Mouse (Mus musculus) stomach, embryonic 15.5 days (tissue): ENCODE results near the gene Rab3b. TPM values are rescaled to one million over a fixed set of nuclear protein-coding genes. Genes with fewer than 3 reads are reported as not detected.
"Not testable (repeated sequence)": the region's sequence is repeated elsewhere in the genome, so short reads cannot be mapped to it uniquely, and the experiment has no call there.

ENCODE experiments used
- ATAC-seq: fragments of 200-750 bp; cut with Nextera tagmentation; 2 replicates; pipeline ENCODE4 v1.8.0; 2017; ENCODE audit warnings: low read depth, moderate number of reproducible peaks, moderate TSS enrichment; ENCODE audit not compliant: insufficient read depth, low FRiP score
- H3K27ac ChIP-seq: fragments of 300-500 bp; sonication (generic); 2 replicates; pipeline ENCODE4 v1.5.1; 2015; ENCODE audit warnings: mild to moderate bottlenecking, inconsistent platforms
- H3K27me3 ChIP-seq: fragments of 300-500 bp; sonication (generic); replicated peaks from 2 replicates; pipeline ENCODE4 v1.6.1; 2015; ENCODE audit warnings: inconsistent platforms
- H3K36me3 ChIP-seq: fragments of 300-500 bp; sonication (generic); 2 replicates; pipeline ENCODE4 v1.6.1; 2015; ENCODE audit warnings: inconsistent platforms
- H3K4me1 ChIP-seq: fragments of 300-500 bp; sonication (generic); 2 replicates; pipeline ENCODE4 v1.6.1; 2015; ENCODE audit warnings: inconsistent platforms
- H3K4me2 ChIP-seq: fragments of 300-500 bp; sonication (generic); 2 replicates; pipeline ENCODE4 v1.6.1; 2015; ENCODE audit warnings: mild to moderate bottlenecking, inconsistent platforms
- H3K4me3 ChIP-seq: fragments of 300-500 bp; sonication (generic); replicated peaks from 2 replicates; pipeline ENCODE4 v1.5.1; 2015; ENCODE audit warnings: inconsistent platforms
- H3K9ac ChIP-seq: fragments of 300-500 bp; sonication (generic); 2 replicates; pipeline ENCODE4 v1.6.1; 2015; ENCODE audit warnings: inconsistent platforms
- H3K9me3 ChIP-seq: fragments of 300-500 bp; sonication (generic); 2 replicates; pipeline ENCODE4 v1.6.1; 2016; ENCODE audit warnings: inconsistent platforms
- WGBS: fragments of 180-500 bp; shearing (Covaris S2); methylation state at CpG from one replicate; pipeline ENCODE4 v1.1.7; 2015; 5-methylcytosine and 5-hydroxymethylcytosine counted together
- polyA plus RNA-seq: library from polyadenylated mRNA; unstranded; fragments of >200 nt; fragmentation: Nextera tagmentation; extraction: Ambion mirVana; gene quantifications from 2 replicates; pipeline ENCODE4 v1.2.1, GENCODE M21; 2015

Gene Rab3b
- polyA plus RNA-seq, 1 experiment from 2014 or later, result 10.8 TPM

- no peak overlapping the region for H3K9ac ChIP-seq
- 89% methylated on average over 9 of the region's 9 CpGs for WGBS
- no peak overlapping the region for H3K4me3 ChIP-seq
- H3K36me3 ChIP-seq, result no peaks in the 10 kb centered on the region
- no peak overlapping the region for H3K27ac ChIP-seq
- no peak for ATAC-seq
- H3K27me3 ChIP-seq, result no peaks in the 10 kb centered on the region
- H3K9me3 ChIP-seq, result no peaks in the 10 kb centered on the region
- no peaks in the 10 kb centered on the region for H3K4me1 ChIP-seq
- no peak overlapping the region for H3K4me2 ChIP-seq
These were observed 24.0 kb downstream of the Rab3b start for GRCm38 (mm10) chr4:108902886-108903285.

GRCm38 (mm10) chr4:108903346-108903745, 24.5 kb downstream of the Rab3b start:
- Histone ChIP-seq H3K4me3 (no peak overlapping the region), H3K27ac (no peak overlapping the region), H3K4me2 (no peak overlapping the region), H3K27me3 (no peaks in the 10 kb centered on the region), H3K36me3 (no peaks in the 10 kb centered on the region), H3K9me3 (no peaks in the 10 kb centered on the region), H3K4me1 (no peaks in the 10 kb centered on the region), H3K9ac (no peak overlapping the region)
- ATAC-seq, result no peak
- WGBS, result 90% methylated on average over 9 of the region's 9 CpGs

GRCm38 (mm10) chr4:108904076-108904475, 25.2 kb downstream of the Rab3b start:
- 61% methylated on average over 6 of the region's 6 CpGs for WGBS
- Histone ChIP-seq H3K27ac (no peak overlapping the region), H3K4me2 (no peak overlapping the region), H3K36me3 (no peaks in the 10 kb centered on the region), H3K9ac (no peak overlapping the region), H3K4me3 (no peak overlapping the region), H3K9me3 (no peaks in the 10 kb centered on the region), H3K4me1 (no peaks in the 10 kb centered on the region), H3K27me3 (no peaks in the 10 kb centered on the region)
- ATAC-seq, result no peak

- Histone ChIP-seq H3K9me3 (no peaks in the 10 kb centered on the region), H3K36me3 (no peaks in the 10 kb centered on the region), H3K4me1 (no peaks in the 10 kb centered on the region), H3K4me2 (no peak overlapping the region), H3K9ac (no peak overlapping the region), H3K27me3 (no peaks in the 10 kb centered on the region), H3K27ac (no peak overlapping the region), H3K4me3 (no peak overlapping the region)
- 83% methylated on average over 10 of the region's 10 CpGs for whole genome bisulfite sequencing
- no peak for ATAC-seq
These were observed 25.9 kb downstream of the Rab3b start for GRCm38 (mm10) chr4:108904790-108905189.

DNA sequence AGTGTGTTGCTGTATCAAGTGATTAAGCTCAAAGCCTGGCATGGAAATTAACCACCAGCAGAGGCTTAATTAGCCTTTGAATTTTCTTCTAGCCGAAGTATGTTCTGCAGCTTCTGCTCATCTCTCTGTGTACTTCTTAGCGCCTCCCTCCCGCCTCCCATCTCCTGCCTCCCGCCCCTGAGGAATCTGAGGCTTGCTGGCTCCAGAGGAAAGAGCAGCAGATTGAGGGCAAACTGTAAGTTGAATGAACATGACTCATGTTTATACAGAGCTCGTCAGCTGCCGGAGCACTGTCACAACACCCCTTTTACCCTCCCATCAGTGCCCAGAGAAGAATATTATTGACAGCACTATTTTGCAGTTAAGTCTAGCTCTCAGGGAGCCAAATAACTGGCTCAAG, 27.0 kb downstream of the Rab3b start:
- no peak overlapping the region for H3K4me2 ChIP-seq
- H3K36me3 ChIP-seq, result no peaks in the 10 kb centered on the region
- H3K9me3 ChIP-seq, result no peaks in the 10 kb centered on the region
- no peak overlapping the region for H3K9ac ChIP-seq
- 26% methylated on average over 6 of the region's 6 CpGs for WGBS
- no peaks in the 10 kb centered on the region for H3K4me1 ChIP-seq
- ATAC-seq, result no peak
- no peaks in the 10 kb centered on the region for H3K27me3 ChIP-seq
- no peak overlapping the region for H3K4me3 ChIP-seq
- H3K27ac ChIP-seq, result no peak overlapping the region

GRCm38 (mm10) chr4:108907475-108907874, 28.6 kb downstream of the Rab3b start:
- H3K36me3 ChIP-seq, result no peaks in the 10 kb centered on the region
- H3K4me2 ChIP-seq, result no peak overlapping the region
- no peak overlapping the region for H3K4me3 ChIP-seq
- no peaks in the 10 kb centered on the region for H3K4me1 ChIP-seq
- no peak overlapping the region for H3K9ac ChIP-seq
- 0 out of 2 replicates have a peak overlapping the region, but pooled peaks have one; percentile 44 for H3K27ac ChIP-seq
- no peaks in the 10 kb centered on the region for H3K9me3 ChIP-seq
- no peaks in the 10 kb centered on the region for H3K27me3 ChIP-seq
- ATAC-seq, result peak; percentile 71; the same call in 1 of the 2 replicates

DNA sequence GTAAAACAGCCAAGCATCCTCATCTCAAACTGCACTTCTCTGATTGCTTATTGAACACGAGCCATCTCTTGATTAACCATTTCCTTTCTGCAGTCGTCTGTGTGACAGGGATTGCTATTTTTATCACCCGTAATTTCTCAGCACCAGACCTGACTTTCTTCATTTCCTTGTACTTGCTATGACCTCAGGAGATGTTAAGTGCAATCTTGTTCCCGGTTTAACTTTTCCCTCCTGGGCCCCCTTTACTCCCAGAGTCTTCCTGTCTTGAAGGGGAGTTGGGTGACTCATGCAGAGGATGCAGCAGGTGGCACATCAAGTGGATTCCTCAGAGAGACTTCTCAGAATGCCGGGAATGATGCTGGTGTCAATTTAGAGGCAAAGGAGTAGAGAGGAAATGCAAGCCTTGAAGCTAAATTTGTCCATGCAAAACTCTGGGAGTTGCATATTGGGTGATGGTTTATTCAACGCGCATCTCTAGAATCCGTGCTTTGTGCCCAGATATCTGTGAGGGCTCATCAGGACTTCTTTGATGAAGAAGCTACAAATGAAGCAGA, 31.1 kb downstream of the Rab3b start:
- WGBS, result 53% methylated on average over 8 of the region's 8 CpGs
- Histone ChIP-seq H3K4me1 (no peaks in the 10 kb centered on the region), H3K9me3 (no peaks in the 10 kb centered on the region), H3K27ac (no peak overlapping the region), H3K4me2 (no peak overlapping the region), H3K9ac (no peak overlapping the region), H3K4me3 (no peak overlapping the region), H3K36me3 (no peaks in the 10 kb centered on the region), H3K27me3 (no peaks in the 10 kb centered on the region)
- ATAC-seq, result no peak

- 83% methylated on average over 2 of the region's 2 CpGs for WGBS
- no peaks in the 10 kb centered on the region for H3K27me3 ChIP-seq
- no peaks in the 10 kb centered on the region for H3K9me3 ChIP-seq
- no peak overlapping the region for H3K9ac ChIP-seq
- H3K4me1 ChIP-seq, result no peaks in the 10 kb centered on the region
- no peak overlapping the region for H3K4me3 ChIP-seq
- H3K4me2 ChIP-seq, result no peak overlapping the region
- no peak for ATAC-seq
- H3K36me3 ChIP-seq, result no peaks in the 10 kb centered on the region
- H3K27ac ChIP-seq, result no peak overlapping the region
These were observed 33.0 kb downstream of the Rab3b start for GRCm38 (mm10) chr4:108911866-108912265.

DNA sequence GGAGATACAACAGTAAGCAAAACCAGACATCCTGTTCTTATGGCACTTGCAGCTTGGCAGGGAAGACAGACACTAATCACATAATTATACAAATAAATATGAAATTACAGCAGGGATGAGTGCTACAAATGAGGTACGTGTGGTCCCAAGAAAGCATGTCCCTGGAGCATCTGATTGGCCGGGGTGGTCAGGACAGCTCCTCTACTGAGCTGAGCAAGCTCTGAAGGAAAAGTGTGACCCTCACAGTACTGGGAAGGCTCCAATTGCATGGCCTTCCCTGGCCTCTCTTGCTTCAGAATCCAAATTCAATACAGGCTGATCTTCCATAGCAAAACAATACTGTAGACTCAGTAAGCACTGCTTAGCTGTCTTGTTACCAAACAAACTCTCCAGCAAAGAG, 34.3 kb downstream of the Rab3b start:
- Histone ChIP-seq H3K9me3 (no peaks in the 10 kb centered on the region), H3K9ac (no peak overlapping the region), H3K27me3 (no peaks in the 10 kb centered on the region), H3K36me3 (no peaks in the 10 kb centered on the region), H3K4me2 (no peak overlapping the region), H3K4me1 (no peaks in the 10 kb centered on the region), H3K4me3 (no peak overlapping the region), H3K27ac (no peak overlapping the region)
- ATAC-seq, result no peak
- 79% methylated on average over 2 of the region's 2 CpGs for WGBS

DNA sequence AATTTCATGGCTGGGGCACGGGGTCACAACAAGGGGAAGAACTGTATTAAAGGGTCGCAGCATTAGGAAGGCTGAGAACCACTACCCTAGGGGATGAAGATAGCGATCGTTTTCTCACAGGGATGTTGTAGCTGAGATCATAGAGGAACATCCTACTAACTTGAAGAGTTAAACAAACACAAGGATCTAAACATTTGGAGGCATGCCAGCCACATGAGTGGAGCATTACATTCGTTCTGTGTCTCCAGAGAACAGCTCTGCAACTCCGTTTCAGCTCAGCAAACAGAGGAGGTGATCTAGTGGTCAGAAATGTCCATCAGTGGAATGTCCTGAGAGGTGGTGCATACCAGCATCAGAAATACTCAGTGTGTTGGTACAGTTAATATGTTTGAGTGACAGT, 35.5 kb downstream of the Rab3b start:
- Histone ChIP-seq H3K27me3 (no peaks in the 10 kb centered on the region), H3K9me3 (no peaks in the 10 kb centered on the region), H3K9ac (no peak overlapping the region), H3K4me3 (no peak overlapping the region), H3K36me3 (no peaks in the 10 kb centered on the region), H3K4me2 (no peak overlapping the region), H3K4me1 (no peaks in the 10 kb centered on the region), H3K27ac (no peak overlapping the region)
- no peak for ATAC-seq
- 53% methylated on average over 6 of the region's 6 CpGs for WGBS

DNA sequence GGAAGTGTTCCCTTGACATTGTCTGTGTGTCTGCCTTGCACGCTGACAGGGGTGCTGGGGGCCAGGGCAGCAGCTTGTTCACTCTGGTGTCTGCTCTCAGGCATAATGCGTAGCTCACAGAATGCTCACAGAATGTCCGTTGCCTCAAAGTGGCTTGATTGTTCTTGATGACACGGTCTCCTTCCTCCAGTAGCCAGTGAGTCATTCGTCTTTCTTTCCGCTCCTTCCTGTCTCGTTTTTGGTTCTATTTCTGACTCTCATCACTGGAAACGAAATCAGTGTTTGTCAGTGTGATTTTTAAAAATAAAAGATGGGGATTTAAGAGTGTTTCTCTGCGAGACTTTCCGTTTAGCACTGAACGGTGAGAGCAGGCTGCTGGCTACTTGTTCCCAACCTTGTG, 36.2 kb downstream of the Rab3b start:
- WGBS, result 62% methylated on average over 11 of the region's 11 CpGs
- Histone ChIP-seq H3K27me3 (no peaks in the 10 kb centered on the region), H3K9ac (no peak overlapping the region), H3K4me1 (no peaks in the 10 kb centered on the region), H3K4me2 (no peak overlapping the region), H3K27ac (no peak overlapping the region), H3K36me3 (no peaks in the 10 kb centered on the region), H3K4me3 (no peak overlapping the region), H3K9me3 (no peaks in the 10 kb centered on the region)
- no peak for ATAC-seq

GRCm38 (mm10) chr4:108917654-108918053, 38.8 kb downstream of the Rab3b start:
- H3K4me3 ChIP-seq, result no peak overlapping the region
- no peak overlapping the region for H3K27ac ChIP-seq
- H3K27me3 ChIP-seq, result no peaks in the 10 kb centered on the region
- no peaks in the 10 kb centered on the region for H3K4me1 ChIP-seq
- WGBS, result 48% methylated on average over 3 of the region's 3 CpGs
- H3K9me3 ChIP-seq, result no peaks in the 10 kb centered on the region
- peak; percentile 53 for ATAC-seq
- H3K36me3 ChIP-seq, result no peaks in the 10 kb centered on the region
- H3K9ac ChIP-seq, result no peak overlapping the region
- H3K4me2 ChIP-seq, result no peak overlapping the region

- not testable (repeated sequence) for H3K27me3 ChIP-seq, H3K36me3 ChIP-seq, H3K9me3 ChIP-seq, ATAC-seq, H3K4me1 ChIP-seq, H3K27ac ChIP-seq, H3K4me3 ChIP-seq, H3K9ac ChIP-seq, H3K4me2 ChIP-seq
- 81% methylated on average over 9 of the region's 9 CpGs for WGBS
These were observed 49.1 kb downstream of the Rab3b start for GRCm38 (mm10) chr4:108927945-108928344.
